Comparison of ENCODE assay signal across 25 mouse cellular contexts in the genomic region with DNA sequence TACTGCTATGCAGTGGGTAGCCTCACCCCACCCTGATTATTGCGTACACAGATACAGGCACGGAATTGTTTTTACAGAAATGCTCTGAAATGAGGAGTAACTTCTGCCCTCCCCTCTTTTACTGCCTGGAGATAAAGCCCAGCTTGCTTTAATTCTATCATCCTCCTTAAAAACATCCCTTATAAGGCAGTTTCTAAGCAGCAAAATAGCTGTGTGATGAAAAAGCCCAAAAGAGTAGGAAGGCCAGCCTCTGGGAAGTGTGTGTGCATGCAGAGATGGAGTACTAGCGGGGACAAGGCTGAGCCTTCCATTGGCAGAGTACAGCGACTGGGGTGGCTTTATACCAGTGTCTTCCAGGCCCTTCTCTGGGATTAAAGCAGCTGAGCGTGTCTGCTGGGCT.
DNase-seq lines count a peak whose midpoint lies in the region; ATAC-seq and TF ChIP-seq lines count a peak whose summit lies in the region.
"Had no signal": no experiment of that assay in that cellular context is flagged by ENCODE, and none has a peak within 500 bp of the region (broad histone marks: within the 10 kb centered on the region; RNA-seq: fewer than 3 reads in every experiment).

No protein-coding gene starts in this region.

- H3K27me3 ChIP-seq in intestine, embryonic 14.5 days (replicated peaks; ENCODE audit: control insufficient read depth, insufficient read depth, low read length) = no peaks in the 10 kb centered on the region
- no peaks in the 10 kb centered on the region for H3K27me3 ChIP-seq in intestine, embryonic 16.5 days (replicated peaks; ENCODE audit: control insufficient read depth, insufficient read depth, low read length)
- H3K27me3 ChIP-seq in kidney, postnatal 0 days (ENCODE audit: insufficient read depth, low read length) = no peaks in the 10 kb centered on the region
- no peaks in the 10 kb centered on the region for H3K27me3 ChIP-seq in neural tube, embryonic 15.5 days (replicated peaks)
- no peaks in the 10 kb centered on the region for H3K27me3 ChIP-seq in midbrain, embryonic 15.5 days (replicated peaks)
- H3K27me3 ChIP-seq: forebrain, embryonic 12.5 days; limb, embryonic 13.5 days; midbrain, embryonic 13.5 days; stomach, embryonic 15.5 days had no signal

- H3K4me1 ChIP-seq in intestine, embryonic 14.5 days (replicated peaks; ENCODE audit: control insufficient read depth, insufficient read depth, low read length) = peaks cover 25% of the 10 kb centered on the region
- peaks cover 27% of the 10 kb centered on the region for H3K4me1 ChIP-seq in intestine, embryonic 16.5 days (ENCODE audit: control insufficient read depth, insufficient read depth, low read length)
- H3K4me1 ChIP-seq in kidney, postnatal 0 days (replicated peaks; ENCODE audit: insufficient read depth, low read length) = peaks cover 24% of the 10 kb centered on the region; the same call in 1 of the 2 replicates
- peaks cover 19% of the 10 kb centered on the region for H3K4me1 ChIP-seq in neural tube, embryonic 15.5 days
- H3K4me1 ChIP-seq in midbrain, embryonic 15.5 days = peaks cover 7% of the 10 kb centered on the region; the same call in 1 of the 2 replicates
- H3K4me1 ChIP-seq: midbrain, embryonic 13.5 days had no signal

- no peak overlapping the region for H3K9ac ChIP-seq in intestine, embryonic 14.5 days (ENCODE audit: low read length)
- H3K9ac ChIP-seq in intestine, embryonic 16.5 days (ENCODE audit: low read depth, low read length) = no peak overlapping the region
- no peak overlapping the region for H3K9ac ChIP-seq in kidney, postnatal 0 days (ENCODE audit: low read depth, low read length)
- no peak overlapping the region for H3K9ac ChIP-seq in neural tube, embryonic 15.5 days (replicated peaks)
- H3K9ac ChIP-seq in midbrain, embryonic 15.5 days = no peak overlapping the region
- H3K9ac ChIP-seq: forebrain, embryonic 12.5 days; forebrain, postnatal 0 days; hindbrain, embryonic 14.5 days; limb, embryonic 13.5 days; midbrain, embryonic 13.5 days; stomach, embryonic 15.5 days had no signal

- H3K27ac ChIP-seq in intestine, embryonic 14.5 days (ENCODE audit: low read depth) = peak overlapping the region; percentile 20; the same call in 1 of the 2 replicates
- no peak overlapping the region for H3K27ac ChIP-seq in intestine, embryonic 16.5 days (ENCODE audit: low read length)
- peak overlapping the region; percentile 10; the same call in 1 of the 2 replicates for H3K27ac ChIP-seq in kidney, postnatal 0 days
- H3K27ac ChIP-seq in neural tube, embryonic 15.5 days (replicated peaks) = 0 out of 2 replicates have a peak overlapping the region, but pooled peaks have one; percentile 1
- H3K27ac ChIP-seq in midbrain, embryonic 15.5 days = no peak overlapping the region
- H3K27ac ChIP-seq: forebrain, embryonic 12.5 days; hindbrain, embryonic 14.5 days; limb, embryonic 13.5 days; midbrain, embryonic 13.5 days; stomach, embryonic 15.5 days had no signal

- no peak for TF ChIP-seq CTCF in kidney, postnatal 0 days (IDR thresholded peaks at IDR 0.05; ENCODE audit: low read depth)

- ATAC-seq in intestine, embryonic 14.5 days (replicated peaks; ENCODE audit: low FRiP score, low TSS enrichment, low read depth) = no peak
- ATAC-seq in intestine, embryonic 16.5 days = no peak
- ATAC-seq in kidney, postnatal 0 days (replicated peaks; ENCODE audit: low FRiP score, low read depth) = no peak
- no peak for ATAC-seq in neural tube, embryonic 15.5 days (ENCODE audit: low FRiP score)
- no peak for ATAC-seq in midbrain, embryonic 15.5 days (replicated peaks)
- ATAC-seq: forebrain, postnatal 0 days; midbrain, embryonic 13.5 days had no signal

- H3K9me3 ChIP-seq in intestine, embryonic 14.5 days (ENCODE audit: control insufficient read depth, low read length) = no peaks in the 10 kb centered on the region
- no peaks in the 10 kb centered on the region for H3K9me3 ChIP-seq in intestine, embryonic 16.5 days (ENCODE audit: control insufficient read depth, low read length)
- H3K9me3 ChIP-seq in kidney, postnatal 0 days (replicated peaks; ENCODE audit: low read length) = no peaks in the 10 kb centered on the region
- no peaks in the 10 kb centered on the region for H3K9me3 ChIP-seq in neural tube, embryonic 15.5 days (replicated peaks)
- no peaks in the 10 kb centered on the region for H3K9me3 ChIP-seq in midbrain, embryonic 15.5 days
- H3K9me3 ChIP-seq: forebrain, embryonic 12.5 days; limb, embryonic 13.5 days; midbrain, embryonic 13.5 days; stomach, embryonic 15.5 days had no signal

- no peak overlapping the region for H3K4me3 ChIP-seq in intestine, embryonic 14.5 days (ENCODE audit: low read depth, low read length)
- H3K4me3 ChIP-seq in intestine, embryonic 16.5 days (ENCODE audit: low read length) = no peak overlapping the region
- no peak overlapping the region for H3K4me3 ChIP-seq in kidney, postnatal 0 days (replicated peaks; ENCODE audit: low read depth, low read length)
- no peak overlapping the region for H3K4me3 ChIP-seq in neural tube, embryonic 15.5 days (replicated peaks)
- no peak overlapping the region for H3K4me3 ChIP-seq in midbrain, embryonic 15.5 days
- H3K4me3 ChIP-seq: forebrain, embryonic 12.5 days; limb, embryonic 13.5 days; midbrain, embryonic 13.5 days; stomach, embryonic 15.5 days had no signal

- no peaks in the 10 kb centered on the region for H3K36me3 ChIP-seq in intestine, embryonic 14.5 days (ENCODE audit: control insufficient read depth, insufficient read depth, low read length)
- no peaks in the 10 kb centered on the region for H3K36me3 ChIP-seq in intestine, embryonic 16.5 days (ENCODE audit: control insufficient read depth, insufficient read depth, low read length)
- no peaks in the 10 kb centered on the region for H3K36me3 ChIP-seq in kidney, postnatal 0 days (ENCODE audit: insufficient read depth, low read length)
- no peaks in the 10 kb centered on the region for H3K36me3 ChIP-seq in neural tube, embryonic 15.5 days
- no peaks in the 10 kb centered on the region for H3K36me3 ChIP-seq in midbrain, embryonic 15.5 days (replicated peaks)
- H3K36me3 ChIP-seq: forebrain, embryonic 12.5 days; midbrain, embryonic 13.5 days; stomach, embryonic 15.5 days had no signal

- WGBS in intestine, embryonic 14.5 days = 70% methylated on average over 5 of the region's 5 CpGs
- WGBS in intestine, embryonic 16.5 days = 72% methylated on average over 5 of the region's 5 CpGs
- WGBS in kidney, postnatal 0 days = 65% methylated on average over 5 of the region's 5 CpGs
- 83% methylated on average over 5 of the region's 5 CpGs for WGBS in neural tube, embryonic 15.5 days
- 79% methylated on average over 5 of the region's 5 CpGs for WGBS in midbrain, embryonic 15.5 days

- no peak for DNase-seq in intestine, embryonic 14.5 days (ENCODE audit: low spot score)
- peak; percentile 71 for DNase-seq in kidney, postnatal 0 days (ENCODE audit: low spot score)
- DNase-seq in kidney, adult 18-20 months = no peak
- DNase-seq in neural tube, embryonic 10.5 days (ENCODE audit: extremely low spot score, low spot score) = no peak
- DNase-seq: adrenal gland, postnatal 25 days; B cell, adult 2 months; cerebellum, adult 11-12 months; cerebellum, adult 9-11 months; embryo, embryonic 11 days; forebrain, postnatal 0 days; gastrocnemius, postnatal 10 days; lung, postnatal 36 days; right cerebral cortex, postnatal 25 days; thymus, adult 18-20 months; thymus, postnatal 25 days had no signal

- no peak overlapping the region for H3K4me2 ChIP-seq in intestine, embryonic 14.5 days (ENCODE audit: low read length)
- H3K4me2 ChIP-seq in intestine, embryonic 16.5 days (ENCODE audit: low read depth, low read length) = no peak overlapping the region
- H3K4me2 ChIP-seq in kidney, postnatal 0 days (ENCODE audit: low read length) = no peak overlapping the region
- H3K4me2 ChIP-seq in neural tube, embryonic 15.5 days = no peak overlapping the region
- no peak overlapping the region for H3K4me2 ChIP-seq in midbrain, embryonic 15.5 days
- H3K4me2 ChIP-seq: forebrain, embryonic 12.5 days; heart, embryonic 11.5 days; hindbrain, embryonic 14.5 days; limb, embryonic 13.5 days; liver, embryonic 11.5 days; midbrain, embryonic 13.5 days; stomach, embryonic 15.5 days had no signal

Comparison
In these comparisons a context has a peak if more than half of its experiments do, and no peak if none do; other contexts are left out.
1. H3K27ac ChIP-seq: peak in intestine, embryonic 14.5 days (single experiment), kidney, postnatal 0 days (single experiment) and neural tube, embryonic 15.5 days (single experiment); none in intestine, embryonic 16.5 days (single experiment) and midbrain, embryonic 15.5 days (single experiment).